Mouse (Mus musculus) layer of hippocampus, adult 8-10 months (tissue): ENCODE measurements at regions not wholly inside any gene's neighbourhood (a gene's known extent, or its start where the extent isn't known, plus 50 kb on each side); places are given as distances from the start of the nearest gene placed in this dataset.

Experiments
- DNase-seq, 2 experiments: peaks; one replicate each; pipeline ENCODE4 v3.0.0; 2022; ENCODE audit warnings: low spot score in 2 of 2

DNA sequence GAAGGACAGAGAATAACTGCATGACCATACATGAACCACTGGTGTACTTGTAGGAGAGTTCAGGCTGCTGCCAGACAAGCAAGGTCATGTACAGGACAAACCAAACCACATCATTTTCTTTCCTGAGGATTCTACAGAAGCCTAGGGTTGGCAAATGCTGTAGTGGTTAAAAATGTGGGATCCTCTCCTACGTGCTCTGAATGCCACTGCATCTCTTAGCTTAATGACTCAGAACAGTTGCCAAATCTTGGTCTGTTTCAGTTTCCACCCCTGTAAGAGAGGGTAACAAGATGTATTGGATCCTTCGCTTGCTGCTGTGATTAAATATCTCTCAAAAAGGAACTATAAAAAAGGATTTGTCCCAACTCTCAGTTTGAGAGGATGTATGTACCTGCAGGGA, 938.1 kb downstream of the 4930444P10Rik start:
- DNase-seq = no peak

- DNase-seq = no peak
Observed at GRCm38 (mm10) chr1:15153952-15154351, 939.2 kb downstream of the 4930444P10Rik start.

GRCm38 (mm10) chr1:15143922-15144591, 949.1 kb downstream of the 4930444P10Rik start:
- no peak for DNase-seq

DNA sequence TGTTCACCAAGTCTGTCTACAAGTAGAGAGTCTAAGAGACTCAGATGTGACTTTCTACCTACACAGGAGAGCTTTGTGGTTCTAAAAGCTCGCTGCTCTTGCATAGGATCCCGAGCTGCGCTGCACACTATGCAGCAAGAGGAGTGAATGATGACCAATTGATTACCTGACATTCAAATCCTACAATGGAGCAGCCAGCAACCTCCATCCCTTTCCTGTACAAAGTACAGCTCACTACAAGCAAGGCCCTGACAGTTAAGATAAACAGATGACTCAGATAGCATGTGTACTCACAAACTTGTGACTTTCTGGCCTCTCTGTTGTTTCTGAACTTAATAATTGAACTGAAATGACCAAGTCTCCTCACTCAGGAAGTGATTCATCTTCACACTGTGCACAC, 974.7 kb downstream of the 4930444P10Rik start:
- DNase-seq = no peak

- no peak for DNase-seq
Observed at GRCm38 (mm10) chr1:15111420-15111819, 981.7 kb downstream of the 4930444P10Rik start.

DNA sequence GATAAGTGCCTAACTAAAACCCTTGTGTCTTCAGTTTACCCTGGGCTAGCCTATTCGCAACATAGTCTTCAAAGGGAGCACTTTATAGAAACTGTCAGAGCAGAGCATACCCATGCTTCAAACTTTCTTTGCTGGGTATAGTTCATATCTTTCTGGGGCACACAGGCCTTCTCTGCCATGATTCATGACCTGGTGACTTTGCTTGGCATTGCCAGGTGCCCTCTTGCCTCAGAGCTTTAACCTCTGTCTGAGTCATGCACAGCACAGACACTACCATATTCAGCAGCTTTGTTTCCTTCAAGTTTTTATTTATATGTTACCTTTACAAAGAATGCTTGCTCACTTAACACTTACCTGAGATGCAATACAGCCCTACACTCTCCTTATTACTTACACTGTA, 1022.8 kb downstream of the 4930444P10Rik start:
- DNase-seq = no peak

- DNase-seq = no peak
Observed at GRCm38 (mm10) chr1:15034047-15034446, 1059.1 kb downstream of the 4930444P10Rik start.

- no peak for DNase-seq
Observed at GRCm38 (mm10) chr1:15018460-15018779, 1074.7 kb downstream of the 4930444P10Rik start.

- no peak for DNase-seq
Observed at GRCm38 (mm10) chr1:15017689-15018459, 1075.3 kb downstream of the 4930444P10Rik start.

DNA sequence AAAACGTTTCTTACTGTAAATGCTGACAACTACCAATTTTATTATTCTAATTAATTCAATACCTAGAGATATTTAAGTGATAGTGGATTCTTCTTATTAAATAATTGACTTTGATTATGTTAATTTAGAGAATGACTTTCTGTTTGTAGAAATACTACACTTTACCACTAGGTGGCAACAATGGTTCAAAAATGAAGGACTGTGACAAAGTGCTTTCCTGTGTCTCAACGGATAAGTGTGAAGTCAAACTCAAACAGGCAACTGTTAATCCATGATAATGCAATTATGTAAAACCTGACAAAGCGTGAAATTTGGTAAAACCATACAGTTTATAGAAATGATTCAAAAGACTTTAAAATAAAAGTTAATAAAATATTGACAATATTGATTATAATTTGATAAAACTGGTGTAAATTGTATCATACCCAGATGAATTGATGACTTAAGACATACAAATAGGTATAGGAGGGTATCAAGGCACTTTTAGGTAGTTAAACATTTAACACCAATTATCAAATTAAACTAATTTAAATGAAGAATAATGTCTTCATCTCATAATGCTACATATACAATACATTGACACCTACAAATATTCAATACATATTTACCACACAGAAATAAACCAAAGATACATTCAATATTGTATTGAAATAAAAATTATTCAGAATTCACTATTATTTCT, 1085.3 kb downstream of the 4930444P10Rik start:
- no peak for DNase-seq

- DNase-seq = no peak
Observed at GRCm38 (mm10) chr1:14995348-14995747, 1097.8 kb downstream of the 4930444P10Rik start.

- DNase-seq = peak in 1 of 2 experiments; percentile 12
Observed at GRCm38 (mm10) chr1:14980093-14980711, 1112.9 kb downstream of the 4930444P10Rik start.
